Mouse (Mus musculus): ENCODE measurements around the gene Zfp428.
A peak's percentile ranks its signal among the peaks of the same experiment; 100 is the strongest.

Zfp428 gene

GRCm38 (mm10) chr7:24506838-24507725 lies at the start of gene Zfp428:
TSS of gene Zfp428 (plus strand) at chr7:24507006.
- DNase-seq = peak; percentile 86

- DNase-seq = no peak
These were observed 49.0 kb upstream of the Zfp428 start for GRCm38 (mm10) chr7:24457726-24458370.

GRCm38 (mm10) chr7:24459440-24459839 lies 47.4 kb upstream of the Zfp428 start:
- DNase-seq = no peak

- no peak for DNase-seq
These were observed 47.0 kb upstream of the Zfp428 start for GRCm38 (mm10) chr7:24459843-24460242.

GRCm38 (mm10) chr7:24461376-24462051 lies 45.3 kb upstream of the Zfp428 start:
- DNase-seq = no peak

- no peak for DNase-seq
These were observed 44.2 kb upstream of the Zfp428 start, which contains the start of gene Plaur for GRCm38 (mm10) chr7:24462388-24463319. TSS of gene Plaur (plus strand) at chr7:24462484.

- DNase-seq = no peak
These were observed 40.0 kb upstream of the Zfp428 start for GRCm38 (mm10) chr7:24466835-24467234.

- DNase-seq = no peak
These were observed 38.9 kb upstream of the Zfp428 start for GRCm38 (mm10) chr7:24467886-24468285.

GRCm38 (mm10) chr7:24469126-24469525 lies 37.7 kb upstream of the Zfp428 start:
- no peak for DNase-seq

GRCm38 (mm10) chr7:24470356-24470755 lies 36.5 kb upstream of the Zfp428 start:
- no peak for DNase-seq

- no peak for DNase-seq
These were observed 34.4 kb upstream of the Zfp428 start for GRCm38 (mm10) chr7:24472442-24472841.

- DNase-seq = no peak
These were observed 33.9 kb upstream of the Zfp428 start for GRCm38 (mm10) chr7:24472937-24473336.

GRCm38 (mm10) chr7:24473913-24474529 lies 32.8 kb upstream of the Zfp428 start:
- DNase-seq = peak; percentile 71

GRCm38 (mm10) chr7:24474811-24475506 lies 31.8 kb upstream of the Zfp428 start:
- no peak for DNase-seq

GRCm38 (mm10) chr7:24476338-24476737 lies 30.5 kb upstream of the Zfp428 start:
- DNase-seq = no peak

- DNase-seq = no peak
These were observed 29.9 kb upstream of the Zfp428 start for GRCm38 (mm10) chr7:24476856-24477255.

- DNase-seq = no peak
These were observed 27.9 kb upstream of the Zfp428 start for GRCm38 (mm10) chr7:24478911-24479310.

GRCm38 (mm10) chr7:24479685-24480084 lies 27.1 kb upstream of the Zfp428 start:
- no peak for DNase-seq

GRCm38 (mm10) chr7:24480121-24480941 lies 26.5 kb upstream of the Zfp428 start:
- DNase-seq = no peak

GRCm38 (mm10) chr7:24480986-24481473 lies 25.8 kb upstream of the Zfp428 start:
- DNase-seq = peak; percentile 40
